In the genomic region with DNA sequence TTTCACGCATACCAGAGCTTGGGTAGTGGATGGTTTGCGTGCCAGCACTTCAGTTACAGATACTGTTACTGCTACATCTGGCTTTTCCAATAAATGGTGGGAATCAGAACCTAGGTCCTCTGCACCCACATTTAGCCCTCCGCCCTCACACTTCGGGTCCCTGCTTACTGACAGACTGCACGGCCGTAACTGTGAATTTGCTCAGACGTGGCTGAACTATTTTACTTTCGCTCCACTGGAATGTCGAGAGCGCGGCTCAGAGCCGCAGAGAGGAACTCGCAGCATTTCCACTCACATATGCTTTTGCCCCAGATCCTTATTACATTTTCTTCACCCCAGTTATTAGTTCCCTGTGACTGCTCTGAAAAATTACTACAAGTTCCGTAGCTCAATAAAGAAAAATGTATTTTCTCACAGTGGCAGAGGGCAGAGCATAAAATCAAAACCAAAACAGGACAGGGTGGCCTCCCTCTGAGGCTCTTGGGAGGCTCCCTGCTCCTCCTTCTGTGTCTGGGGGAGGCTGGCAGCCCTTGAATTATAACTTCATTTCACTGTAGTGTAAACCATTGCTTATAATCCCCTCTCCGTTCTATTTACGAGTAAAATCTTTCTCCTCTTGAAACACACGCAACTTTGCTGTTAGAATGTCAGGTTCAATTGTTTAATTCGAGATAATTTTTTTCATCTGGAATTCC, we compare ENCODE assay signal across 8 mouse cellular contexts.
DNase-seq lines count a peak whose midpoint lies in the region; ATAC-seq and TF ChIP-seq lines count a peak whose summit lies in the region.

No protein-coding gene starts in this region.

- H3K27me3 ChIP-seq in C2C12 (ENCODE audit: control insufficient read depth, insufficient read depth, insufficient read length): no peaks in the 10 kb centered on the region
- H3K27me3 ChIP-seq in lung, embryonic 16.5 days (ENCODE audit: control insufficient read depth, insufficient read depth, low read depth, low read length): no peaks in the 10 kb centered on the region

- WGBS in lung, embryonic 16.5 days: 40% methylated on average over 18 of the region's 18 CpGs

- peak; percentile 89 for ATAC-seq in lung, embryonic 16.5 days (ENCODE audit: low read depth)

- no peak overlapping the region for H3K4me3 ChIP-seq in C2C12 (ENCODE audit: insufficient read depth, poor library complexity, severe bottlenecking)
- H3K4me3 ChIP-seq in lung, embryonic 16.5 days (ENCODE audit: low read length): peak overlapping the region; percentile 40
- no peak overlapping the region for H3K4me3 ChIP-seq in left cerebral cortex, adult 2 months

- DNase-seq in adrenal gland, postnatal 10 days: peak; percentile 1
- no peak for DNase-seq in adrenal gland, adult 2 months
- peak; percentile 3 to 7 for DNase-seq in heart, postnatal 14 days
- DNase-seq in left cerebral cortex, adult 2 months (ENCODE audit: extremely low spot score in 1 of 2, low spot score in 2 of 2): no peak
- no peak for DNase-seq in thymus, adult 18-20 months
- no peak for DNase-seq in natural killer cell, adult 2 months (ENCODE audit: low spot score in 2 of 2)

- H3ac ChIP-seq in C2C12 (ENCODE audit: control insufficient read depth, insufficient read length, low read depth): peak overlapping the region; percentile 64

- TF ChIP-seq CTCF in C2C12 (IDR thresholded peaks at IDR 0.05; ENCODE audit: control insufficient read depth, insufficient read depth, insufficient read length): no peak
- no peak for TF ChIP-seq CTCF in left cerebral cortex, adult 2 months (IDR thresholded peaks at IDR 0.05)

- no peaks in the 10 kb centered on the region for H3K79me2 ChIP-seq in C2C12 (ENCODE audit: control insufficient read depth, insufficient read depth)

- H3K9ac ChIP-seq in lung, embryonic 16.5 days (ENCODE audit: low read length): peak overlapping the region; percentile 24

- peak overlapping the region; percentile 49 for H3K4me2 ChIP-seq in lung, embryonic 16.5 days (ENCODE audit: low read depth, low read length)

- H3K27ac ChIP-seq in lung, embryonic 16.5 days (ENCODE audit: low read length): peak overlapping the region; percentile 80
- no peak overlapping the region for H3K27ac ChIP-seq in left cerebral cortex, adult 2 months

- no peaks in the 10 kb centered on the region for H3K4me1 ChIP-seq in lung, embryonic 16.5 days (replicated peaks; ENCODE audit: control insufficient read depth, insufficient read depth, low read length)

- intact Hi-C loops in heart, postnatal 14 days (cut with DNase I): no loop called here
- intact Hi-C loops in left cerebral cortex, adult 2 months (cut with DNase I): no loop called here

- no peaks in the 10 kb centered on the region for H3K79me3 ChIP-seq in C2C12 (ENCODE audit: low read depth)

- H3K36me3 ChIP-seq in C2C12 (ENCODE audit: control insufficient read depth, insufficient read depth): no peaks in the 10 kb centered on the region
- no peaks in the 10 kb centered on the region for H3K36me3 ChIP-seq in lung, embryonic 16.5 days (ENCODE audit: control insufficient read depth, insufficient read depth, low read length)

- no peaks in the 10 kb centered on the region for H3K9me3 ChIP-seq in lung, embryonic 16.5 days (ENCODE audit: control insufficient read depth, low read length)

TF ChIP-seq in C2C12, 6 proteins besides CTCF, POLR2A, EP300 and RAD21:
- TF ChIP-seq USF1 (IDR thresholded peaks at IDR 0.05; ENCODE audit: low read depth) (no peak), MYOD1 (IDR thresholded peaks at IDR 0.05; ENCODE audit: control insufficient read depth, insufficient read length, low read depth) (no peak), MYOG (IDR thresholded peaks at IDR 0.05; ENCODE audit: control insufficient read depth, extremely low read depth, insufficient read length) (no peak), FOSL1 (IDR thresholded peaks at IDR 0.05; ENCODE audit: insufficient read depth, low read length, poor library complexity, severe bottlenecking) (no peak), CEBPB (IDR thresholded peaks at IDR 0.05; ENCODE audit: low read depth) (no peak), MAX (IDR thresholded peaks at IDR 0.05) (no peak)
TF ChIP-seq in C2C12: peak in this region for 0.

Comparison
In these comparisons a context has a peak if more than half of its experiments do, and no peak if none do; other contexts are left out.
1. DNase-seq: peak in adrenal gland, postnatal 10 days (single experiment) and heart, postnatal 14 days (2 of 2); none in adrenal gland, adult 2 months (single experiment), left cerebral cortex, adult 2 months (0 of 2), thymus, adult 18-20 months (0 of 2) and natural killer cell, adult 2 months (0 of 2).